Mouse (Mus musculus) stomach, embryonic 14.5 days (tissue): ENCODE measurements around the gene Gm49425. TPM values are rescaled to one million over a fixed set of nuclear protein-coding genes. Genes with fewer than 3 reads are reported as not detected.

Experiments used
- ATAC-seq: fragments of 200-750 bp; cut with Nextera tagmentation; 2 replicates; pipeline ENCODE4 v1.8.0; 2017; ENCODE audit warnings: low read depth, moderate TSS enrichment; ENCODE audit not compliant: insufficient number of reproducible peaks, insufficient read depth, low FRiP score
- H3K27ac ChIP-seq: fragments of 300-500 bp; sonication (generic); 2 replicates; pipeline ENCODE4 v1.5.1; 2014; ENCODE audit warnings: mild to moderate bottlenecking, low read length, moderate library complexity, mixed read lengths
- H3K27me3 ChIP-seq: fragments of 300-500 bp; sonication (generic); 2 replicates; pipeline ENCODE4 v1.6.1; 2014; ENCODE audit warnings: low read length, control low read depth, mixed read lengths; ENCODE audit not compliant: control insufficient read depth, insufficient read depth
- H3K36me3 ChIP-seq: fragments of 300-500 bp; sonication (generic); 2 replicates; pipeline ENCODE4 v1.6.1; 2014; ENCODE audit warnings: mild to moderate bottlenecking, control low read depth, low read length, moderate library complexity, mixed read lengths; ENCODE audit not compliant: control insufficient read depth, insufficient read depth
- H3K4me1 ChIP-seq: fragments of 300-500 bp; sonication (generic); 2 replicates; pipeline ENCODE4 v1.6.1; 2014; ENCODE audit warnings: low read length, control low read depth, mixed read lengths; ENCODE audit not compliant: control insufficient read depth, insufficient read depth
- H3K4me2 ChIP-seq: fragments of 300-500 bp; sonication (generic); replicated peaks from 2 replicates; pipeline ENCODE4 v1.6.1; 2014; ENCODE audit warnings: low read depth, low read length, control low read depth
- H3K4me3 ChIP-seq: fragments of 300-500 bp; sonication (generic); 2 replicates; pipeline ENCODE4 v1.5.1; 2014; ENCODE audit warnings: low read depth, low read length, control low read depth
- H3K9ac ChIP-seq: fragments of 300-500 bp; sonication (generic); replicated peaks from 2 replicates; pipeline ENCODE4 v1.6.1; 2014; ENCODE audit warnings: low read depth, mild to moderate bottlenecking, control low read depth, low read length, moderate library complexity, mixed read lengths
- H3K9me3 ChIP-seq: fragments of 300-500 bp; sonication (generic); 2 replicates; pipeline ENCODE4 v1.6.1; 2016; ENCODE audit warnings: low read depth, low read length, control low read depth; ENCODE audit not compliant: control insufficient read depth
- WGBS: fragments of 180-500 bp; shearing (Covaris S2); extraction: QIAGEN DNeasy Blood & Tissue Kit; methylation state at CpG from one replicate; pipeline ENCODE4 v1.1.7; 2014; 5-methylcytosine and 5-hydroxymethylcytosine counted together
- polyA plus RNA-seq: library from polyadenylated mRNA; unstranded; fragments of >200 nt; fragmentation: Nextera tagmentation; extraction: Ambion mirVana; gene quantifications from 2 replicates; pipeline ENCODE4 v1.2.1, GENCODE M21; 2014

Gm49425 gene
- polyA plus RNA-seq, 1 experiment from 2014 or later, result not detected

GRCm38 (mm10) chr15:101497181-101497580 is 19.9 kb downstream of the Gm49425 start:
- peaks cover 5% of the 10 kb centered on the region for H3K4me1 ChIP-seq
- ATAC-seq, result no peak
- H3K9me3 ChIP-seq, result no peaks in the 10 kb centered on the region
- WGBS, result 55% methylated on average over 2 of the region's 2 CpGs
- no peak overlapping the region for H3K4me3 ChIP-seq
- H3K27ac ChIP-seq, result no peak overlapping the region
- H3K36me3 ChIP-seq, result no peaks in the 10 kb centered on the region
- no peak overlapping the region for H3K9ac ChIP-seq
- H3K4me2 ChIP-seq, result no peak overlapping the region
- no peaks in the 10 kb centered on the region for H3K27me3 ChIP-seq

GRCm38 (mm10) chr15:101495266-101495665 is 21.8 kb downstream of the Gm49425 start:
- Histone ChIP-seq H3K27me3 (no peaks in the 10 kb centered on the region), H3K9ac (no peak overlapping the region), H3K36me3 (no peaks in the 10 kb centered on the region), H3K27ac (no peak overlapping the region), H3K4me3 (no peak overlapping the region), H3K4me2 (no peak overlapping the region), H3K4me1 (peaks cover 5% of the 10 kb centered on the region), H3K9me3 (no peaks in the 10 kb centered on the region)
- 76% methylated on average over 8 of the region's 8 CpGs for WGBS
- ATAC-seq, result no peak

GRCm38 (mm10) chr15:101494203-101494602 is 22.9 kb downstream of the Gm49425 start:
- Histone ChIP-seq H3K36me3 (no peaks in the 10 kb centered on the region), H3K4me2 (no peak overlapping the region), H3K4me3 (no peak overlapping the region), H3K4me1 (peaks cover 5% of the 10 kb centered on the region), H3K27ac (no peak overlapping the region), H3K27me3 (no peaks in the 10 kb centered on the region), H3K9ac (no peak overlapping the region), H3K9me3 (no peaks in the 10 kb centered on the region)
- ATAC-seq, result no peak
- 69% methylated on average over 1 of the region's 1 CpGs for WGBS

- Histone ChIP-seq H3K4me3 (no peak overlapping the region), H3K36me3 (no peaks in the 10 kb centered on the region), H3K9ac (no peak overlapping the region), H3K4me1 (peaks cover 5% of the 10 kb centered on the region), H3K9me3 (no peaks in the 10 kb centered on the region), H3K4me2 (no peak overlapping the region), H3K27me3 (no peaks in the 10 kb centered on the region), H3K27ac (no peak overlapping the region)
- no peak for ATAC-seq
- 95% methylated on average over 6 of the region's 6 CpGs for WGBS
Measured at GRCm38 (mm10) chr15:101493713-101494112, 23.3 kb downstream of the Gm49425 start.

GRCm38 (mm10) chr15:101492718-101493117 is 24.3 kb downstream of the Gm49425 start:
- Histone ChIP-seq H3K9me3 (no peaks in the 10 kb centered on the region), H3K9ac (no peak overlapping the region), H3K27ac (no peak overlapping the region), H3K4me1 (peaks cover 5% of the 10 kb centered on the region), H3K27me3 (no peaks in the 10 kb centered on the region), H3K36me3 (no peaks in the 10 kb centered on the region), H3K4me2 (no peak overlapping the region), H3K4me3 (no peak overlapping the region)
- ATAC-seq, result no peak
- 37% methylated on average over 8 of the region's 8 CpGs for WGBS

GRCm38 (mm10) chr15:101491431-101491830 is 25.6 kb downstream of the Gm49425 start, which contains the start of gene Krt83:
Krt83 (minus strand) TSS chr15:101491512.
- H3K27me3 ChIP-seq, result no peaks in the 10 kb centered on the region
- no peaks in the 10 kb centered on the region for H3K9me3 ChIP-seq
- WGBS, result 82% methylated on average over 6 of the region's 6 CpGs
- no peak for ATAC-seq
- peaks cover 5% of the 10 kb centered on the region for H3K4me1 ChIP-seq
- H3K9ac ChIP-seq, result no peak within 1 kb of the TSS
- H3K36me3 ChIP-seq, result no peaks in the 10 kb centered on the region
- H3K27ac ChIP-seq, result no peak within 1 kb of the TSS
- H3K4me3 ChIP-seq, result no peak within 1 kb of the TSS
- H3K4me2 ChIP-seq, result no peak within 1 kb of the TSS

- Histone ChIP-seq H3K4me3 (no peak overlapping the region), H3K4me2 (no peak overlapping the region), H3K27ac (no peak overlapping the region), H3K36me3 (no peaks in the 10 kb centered on the region), H3K4me1 (no peaks in the 10 kb centered on the region), H3K9ac (no peak overlapping the region), H3K27me3 (no peaks in the 10 kb centered on the region), H3K9me3 (no peaks in the 10 kb centered on the region)
- ATAC-seq, result no peak
- WGBS, result 76% methylated on average over 11 of the region's 11 CpGs
Measured at GRCm38 (mm10) chr15:101485911-101486635, 31.0 kb downstream of the Gm49425 start.

GRCm38 (mm10) chr15:101484939-101485338 is 32.1 kb downstream of the Gm49425 start:
- no peaks in the 10 kb centered on the region for H3K27me3 ChIP-seq
- H3K4me3 ChIP-seq, result no peak overlapping the region
- H3K27ac ChIP-seq, result no peak overlapping the region
- no peak overlapping the region for H3K9ac ChIP-seq
- H3K4me1 ChIP-seq, result no peaks in the 10 kb centered on the region
- no peak overlapping the region for H3K4me2 ChIP-seq
- no peak for ATAC-seq
- no peaks in the 10 kb centered on the region for H3K9me3 ChIP-seq
- H3K36me3 ChIP-seq, result no peaks in the 10 kb centered on the region
- 81% methylated on average over 1 of the region's 1 CpGs for WGBS

GRCm38 (mm10) chr15:101483646-101484045 is 33.4 kb downstream of the Gm49425 start:
- no peaks in the 10 kb centered on the region for H3K9me3 ChIP-seq
- no peaks in the 10 kb centered on the region for H3K36me3 ChIP-seq
- H3K4me2 ChIP-seq, result no peak overlapping the region
- no peak overlapping the region for H3K9ac ChIP-seq
- H3K4me1 ChIP-seq, result 0 out of 2 replicates have a peak, but pooled peaks cover 7% of the 10 kb centered on the region
- no peak overlapping the region for H3K4me3 ChIP-seq
- no peak overlapping the region for H3K27ac ChIP-seq
- 56% methylated on average over 1 of the region's 1 CpGs for WGBS
- no peak for ATAC-seq
- H3K27me3 ChIP-seq, result no peaks in the 10 kb centered on the region
